Mouse (Mus musculus): ENCODE measurements around the gene Pde4b. TPM values are rescaled to one million over a fixed set of nuclear protein-coding genes. Genes with fewer than 3 reads are reported as not detected.

Gene Pde4b
- total RNA-seq, 2 experiments from 2014 or later = 119 to 125 TPM

- DNase-seq (ENCODE audit: low spot score in 2 of 2) = no peak
Observed at GRCm38 (mm10) chr4:102382763-102383505, 295.6 kb downstream of the Pde4b start.

GRCm38 (mm10) chr4:102393605-102394004 is 306.3 kb downstream of the Pde4b start:
- no peak for DNase-seq (ENCODE audit: low spot score in 2 of 2)

GRCm38 (mm10) chr4:102397334-102397733 is 310.0 kb downstream of the Pde4b start:
- no peak for DNase-seq (ENCODE audit: low spot score in 2 of 2)

GRCm38 (mm10) chr4:102398512-102398911 is 311.2 kb downstream of the Pde4b start:
- no peak for DNase-seq (ENCODE audit: low spot score in 2 of 2)

- DNase-seq (ENCODE audit: low spot score in 2 of 2) = no peak
Observed at GRCm38 (mm10) chr4:102406848-102407247, 319.5 kb downstream of the Pde4b start.

GRCm38 (mm10) chr4:102408132-102408531 is 320.8 kb downstream of the Pde4b start:
- no peak for DNase-seq (ENCODE audit: low spot score in 2 of 2)

- no peak for DNase-seq (ENCODE audit: low spot score in 2 of 2)
Observed at GRCm38 (mm10) chr4:102408938-102409337, 321.6 kb downstream of the Pde4b start.

GRCm38 (mm10) chr4:102413101-102413500 is 325.8 kb downstream of the Pde4b start:
- no peak for DNase-seq (ENCODE audit: low spot score in 2 of 2)

GRCm38 (mm10) chr4:102413794-102414193 is 326.5 kb downstream of the Pde4b start:
- peak in 1 of 2 experiments; percentile 32 for DNase-seq (ENCODE audit: low spot score in 2 of 2)

- no peak for DNase-seq (ENCODE audit: low spot score in 2 of 2)
Observed at GRCm38 (mm10) chr4:102414610-102415009, 327.3 kb downstream of the Pde4b start.

GRCm38 (mm10) chr4:102420794-102421397 is 333.6 kb downstream of the Pde4b start:
- DNase-seq (ENCODE audit: low spot score in 2 of 2) = no peak

GRCm38 (mm10) chr4:102421398-102421859 is 334.1 kb downstream of the Pde4b start:
- DNase-seq (ENCODE audit: low spot score in 2 of 2) = peak in 1 of 2 experiments; percentile 41

- peak in 1 of 2 experiments; percentile 33 for DNase-seq (ENCODE audit: low spot score in 2 of 2)
Observed at GRCm38 (mm10) chr4:102424104-102424503, 336.8 kb downstream of the Pde4b start.

- no peak for DNase-seq (ENCODE audit: low spot score in 2 of 2)
Observed at GRCm38 (mm10) chr4:102425422-102425821, 338.1 kb downstream of the Pde4b start.

- no peak for DNase-seq (ENCODE audit: low spot score in 2 of 2)
Observed at GRCm38 (mm10) chr4:102429730-102430341, 342.5 kb downstream of the Pde4b start.

- DNase-seq (ENCODE audit: low spot score in 2 of 2) = no peak
Observed at GRCm38 (mm10) chr4:102432040-102432782, 344.9 kb downstream of the Pde4b start.

- no peak for DNase-seq (ENCODE audit: low spot score in 2 of 2)
Observed at GRCm38 (mm10) chr4:102439401-102440118, 352.2 kb downstream of the Pde4b start.

GRCm38 (mm10) chr4:102440119-102440481 is 352.8 kb downstream of the Pde4b start:
- no peak for DNase-seq (ENCODE audit: low spot score in 2 of 2)

- no peak for DNase-seq (ENCODE audit: low spot score in 2 of 2)
Observed at GRCm38 (mm10) chr4:102443533-102443932, 356.2 kb downstream of the Pde4b start.

- DNase-seq (ENCODE audit: low spot score in 2 of 2) = no peak
Observed at GRCm38 (mm10) chr4:102444501-102444900, 357.2 kb downstream of the Pde4b start.

Measured in left cerebral cortex, adult 18-20 months (tissue).